Mouse (Mus musculus) stomach, embryonic 16.5 days (tissue): ENCODE data around the gene Fam19a2. TPM values are rescaled to one million over a fixed set of nuclear protein-coding genes. Genes with fewer than 3 reads are reported as not detected.

Experiments
- ATAC-seq: fragments of 200-750 bp; cut with Nextera tagmentation; 2 replicates; pipeline ENCODE4 v1.8.0; 2017; ENCODE audit warnings: moderate number of reproducible peaks, moderate TSS enrichment; ENCODE audit not compliant: insufficient read depth, low FRiP score
- H3K27ac ChIP-seq: fragments of 300-500 bp; sonication (generic); 2 replicates; pipeline ENCODE4 v1.5.1; 2014; ENCODE audit warnings: low read length
- H3K27me3 ChIP-seq: fragments of 300-500 bp; sonication (generic); 2 replicates; pipeline ENCODE4 v1.6.1; 2014; ENCODE audit warnings: low read length, control low read depth, mixed read lengths; ENCODE audit not compliant: control insufficient read depth, insufficient read depth
- H3K36me3 ChIP-seq: fragments of 300-500 bp; sonication (generic); 2 replicates; pipeline ENCODE4 v1.6.1; 2014; ENCODE audit warnings: low read length; ENCODE audit not compliant: control insufficient read depth, insufficient read depth
- H3K4me1 ChIP-seq: fragments of 300-500 bp; sonication (generic); 2 replicates; pipeline ENCODE4 v1.6.1; 2014; ENCODE audit warnings: low read length, control low read depth, mixed read lengths; ENCODE audit not compliant: control insufficient read depth, insufficient read depth
- H3K4me2 ChIP-seq: fragments of 300-500 bp; sonication (generic); 2 replicates; pipeline ENCODE4 v1.6.1; 2014; ENCODE audit warnings: low read depth, low read length, mixed read lengths
- H3K4me3 ChIP-seq: fragments of 300-500 bp; sonication (generic); replicated peaks from 2 replicates; pipeline ENCODE4 v1.5.1; 2014; ENCODE audit warnings: mild to moderate bottlenecking, low read length
- H3K9ac ChIP-seq: fragments of 300-500 bp; sonication (generic); 2 replicates; pipeline ENCODE4 v1.6.1; 2014; ENCODE audit warnings: low read length
- H3K9me3 ChIP-seq: fragments of 300-500 bp; sonication (generic); replicated peaks from 2 replicates; pipeline ENCODE4 v1.6.1; 2016; ENCODE audit warnings: low read length, control low read depth; ENCODE audit not compliant: control insufficient read depth
- WGBS: fragments of 180-500 bp; shearing (Covaris S2); extraction: QIAGEN DNeasy Blood & Tissue Kit; methylation state at CpG from one replicate; pipeline ENCODE4 v1.1.7; 2014; 5-methylcytosine and 5-hydroxymethylcytosine counted together
- polyA plus RNA-seq: library from polyadenylated mRNA; unstranded; fragments of >200 nt; fragmentation: Nextera tagmentation; extraction: Ambion mirVana; gene quantifications from 2 replicates; pipeline ENCODE4 v1.2.1, GENCODE M21; 2015

The Fam19a2 gene
- polyA plus RNA-seq, 1 experiment from 2014 or later, result 3.1 TPM

- no peak for ATAC-seq
- Histone ChIP-seq H3K9ac (no peak overlapping the region), H3K4me3 (no peak overlapping the region), H3K36me3 (no peaks in the 10 kb centered on the region), H3K27ac (no peak overlapping the region), H3K4me1 (no peaks in the 10 kb centered on the region), H3K9me3 (no peaks in the 10 kb centered on the region), H3K27me3 (no peaks in the 10 kb centered on the region), H3K4me2 (no peak overlapping the region)
- WGBS, result 55% methylated on average over 14 of the region's 14 CpGs
These were observed 96.7 kb downstream of the Fam19a2 start for GRCm38 (mm10) chr10:123360492-123360891.

DNA sequence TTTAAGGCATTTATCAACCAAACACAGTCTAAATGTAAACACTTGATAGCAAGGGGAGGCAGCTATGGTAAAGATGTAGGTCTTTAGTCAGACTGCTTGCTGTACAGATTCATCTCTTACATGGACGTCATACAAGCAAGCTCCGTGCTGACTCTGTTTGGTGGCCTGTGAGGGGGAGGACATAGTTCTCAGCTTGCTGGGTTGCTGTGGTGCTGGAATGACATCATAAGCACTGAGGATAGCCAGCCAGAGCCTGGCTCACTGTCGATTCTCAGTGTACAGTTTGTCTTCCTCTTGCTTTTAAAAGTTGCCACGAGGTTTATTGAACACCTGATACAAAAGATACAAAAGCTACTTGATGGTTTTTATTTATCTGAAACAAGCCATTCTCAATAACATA is 100.8 kb downstream of the Fam19a2 start:
- Histone ChIP-seq H3K4me1 (no peaks in the 10 kb centered on the region), H3K36me3 (no peaks in the 10 kb centered on the region), H3K27ac (no peak overlapping the region), H3K4me3 (no peak overlapping the region), H3K27me3 (no peaks in the 10 kb centered on the region), H3K4me2 (no peak overlapping the region), H3K9me3 (no peaks in the 10 kb centered on the region), H3K9ac (no peak overlapping the region)
- WGBS, result 56% methylated on average over 4 of the region's 4 CpGs
- no peak for ATAC-seq

GRCm38 (mm10) chr10:123367152-123367864 is 103.5 kb downstream of the Fam19a2 start:
- Histone ChIP-seq H3K4me1 (no peaks in the 10 kb centered on the region), H3K9ac (no peak overlapping the region), H3K4me3 (no peak overlapping the region), H3K27me3 (no peaks in the 10 kb centered on the region), H3K9me3 (no peaks in the 10 kb centered on the region), H3K36me3 (no peaks in the 10 kb centered on the region), H3K27ac (no peak overlapping the region), H3K4me2 (no peak overlapping the region)
- no peak for ATAC-seq
- WGBS, result 63% methylated on average over 15 of the region's 15 CpGs

DNA sequence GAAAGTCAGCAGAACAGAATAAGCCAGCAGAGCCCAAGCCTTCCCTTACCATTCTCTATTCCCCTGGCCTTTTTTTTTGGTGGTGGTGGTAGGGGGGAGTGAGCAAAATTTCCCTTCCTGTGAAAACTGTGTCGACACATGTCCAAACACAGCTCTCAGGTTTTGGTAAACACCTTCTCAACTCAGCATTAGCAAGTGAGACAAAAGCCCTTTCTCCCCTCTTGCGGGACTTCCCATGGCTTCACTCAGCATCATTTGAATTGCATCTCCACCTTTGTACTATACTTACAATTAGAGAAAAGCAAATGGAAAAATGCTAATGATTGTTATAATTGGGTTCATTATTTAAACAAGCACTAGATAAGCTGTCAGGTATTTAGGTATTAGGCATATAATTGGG is 119.5 kb downstream of the Fam19a2 start:
- H3K4me2 ChIP-seq, result no peak overlapping the region
- WGBS, result 44% methylated on average over 2 of the region's 2 CpGs
- no peaks in the 10 kb centered on the region for H3K4me1 ChIP-seq
- ATAC-seq, result no peak
- H3K4me3 ChIP-seq, result no peak overlapping the region
- H3K9ac ChIP-seq, result no peak overlapping the region
- H3K36me3 ChIP-seq, result no peaks in the 10 kb centered on the region
- H3K9me3 ChIP-seq, result no peaks in the 10 kb centered on the region
- H3K27me3 ChIP-seq, result no peaks in the 10 kb centered on the region
- no peak overlapping the region for H3K27ac ChIP-seq

- 77% methylated on average over 6 of the region's 6 CpGs for WGBS
- H3K4me3 ChIP-seq, result no peak overlapping the region
- no peak for ATAC-seq
- H3K27me3 ChIP-seq, result no peaks in the 10 kb centered on the region
- H3K9ac ChIP-seq, result no peak overlapping the region
- no peaks in the 10 kb centered on the region for H3K36me3 ChIP-seq
- no peaks in the 10 kb centered on the region for H3K9me3 ChIP-seq
- no peaks in the 10 kb centered on the region for H3K4me1 ChIP-seq
- no peak overlapping the region for H3K4me2 ChIP-seq
- H3K27ac ChIP-seq, result no peak overlapping the region
These were observed 121.8 kb downstream of the Fam19a2 start for GRCm38 (mm10) chr10:123385641-123386040.

DNA sequence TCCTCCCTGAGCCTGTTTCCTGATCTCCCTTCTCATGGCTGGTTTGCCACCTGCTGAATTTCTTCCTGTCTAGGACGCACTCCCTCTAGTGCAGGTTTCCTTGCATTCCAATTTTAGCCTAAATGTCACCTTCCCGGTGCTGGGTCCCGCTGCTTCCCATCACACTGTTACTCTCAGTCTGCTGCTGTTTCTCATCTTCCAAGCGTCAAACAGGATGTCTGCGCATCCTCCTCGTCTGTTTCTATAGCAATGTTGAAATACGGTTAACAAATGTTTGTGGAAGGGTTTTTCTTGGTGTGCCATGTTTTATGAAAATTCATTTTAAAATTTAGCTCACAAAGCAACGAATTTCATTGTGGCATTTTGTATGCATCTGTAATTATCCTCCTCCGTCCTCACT is 131.6 kb downstream of the Fam19a2 start:
- Histone ChIP-seq H3K9ac (no peak overlapping the region), H3K9me3 (no peaks in the 10 kb centered on the region), H3K27me3 (no peaks in the 10 kb centered on the region), H3K4me3 (no peak overlapping the region), H3K27ac (no peak overlapping the region), H3K4me1 (no peaks in the 10 kb centered on the region), H3K36me3 (no peaks in the 10 kb centered on the region), H3K4me2 (no peak overlapping the region)
- ATAC-seq, result no peak
- WGBS, result 66% methylated on average over 9 of the region's 9 CpGs

GRCm38 (mm10) chr10:123398136-123398535 is 134.3 kb downstream of the Fam19a2 start:
- no peak overlapping the region for H3K4me3 ChIP-seq
- H3K36me3 ChIP-seq, result no peaks in the 10 kb centered on the region
- no peak overlapping the region for H3K27ac ChIP-seq
- H3K27me3 ChIP-seq, result no peaks in the 10 kb centered on the region
- no peaks in the 10 kb centered on the region for H3K9me3 ChIP-seq
- 30% methylated on average over 6 of the region's 6 CpGs for WGBS
- no peak overlapping the region for H3K4me2 ChIP-seq
- no peak overlapping the region for H3K9ac ChIP-seq
- H3K4me1 ChIP-seq, result no peaks in the 10 kb centered on the region
- no peak for ATAC-seq

DNA sequence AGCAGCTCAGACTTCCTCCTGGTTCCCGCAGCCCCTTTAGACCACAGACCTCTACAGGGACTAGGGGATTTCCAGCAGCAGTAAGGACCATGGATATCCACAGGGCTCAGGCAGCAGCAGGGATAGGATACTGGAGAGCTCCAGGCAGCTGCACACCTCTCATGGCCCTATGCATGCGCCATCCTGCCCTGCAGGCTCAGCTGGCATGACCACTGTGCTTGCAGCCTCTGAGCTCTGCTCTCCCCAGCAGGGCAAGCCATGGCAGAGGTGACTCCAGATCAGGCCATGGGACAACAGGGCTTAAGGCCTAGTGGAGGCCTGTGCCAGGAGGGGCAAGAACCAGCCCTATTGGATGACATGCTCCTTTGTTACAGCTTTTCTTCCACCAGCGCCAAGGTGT is 137.4 kb downstream of the Fam19a2 start:
- WGBS, result 90% methylated on average over 3 of the region's 3 CpGs
- no peak overlapping the region for H3K9ac ChIP-seq
- ATAC-seq, result no peak

GRCm38 (mm10) chr10:123402460-123402859 is 138.7 kb downstream of the Fam19a2 start:
- Histone ChIP-seq H3K9me3 (no peaks in the 10 kb centered on the region), H3K9ac (no peak overlapping the region), H3K27ac (no peak overlapping the region), H3K27me3 (no peaks in the 10 kb centered on the region), H3K4me2 (no peak overlapping the region), H3K4me3 (no peak overlapping the region), H3K4me1 (no peaks in the 10 kb centered on the region), H3K36me3 (no peaks in the 10 kb centered on the region)
- WGBS, result 70% methylated on average over 3 of the region's 3 CpGs
- ATAC-seq, result no peak

More for the DNA sequence above, 137.4 kb downstream of the Fam19a2 start:
- Histone ChIP-seq H3K36me3 (no peaks in the 10 kb centered on the region), H3K4me1 (no peaks in the 10 kb centered on the region), H3K4me3 (no peak overlapping the region), H3K27ac (no peak overlapping the region), H3K9me3 (no peaks in the 10 kb centered on the region), H3K27me3 (no peaks in the 10 kb centered on the region), H3K4me2 (no peak overlapping the region)
